Mouse (Mus musculus): ENCODE measurements at regions not wholly inside any gene's neighbourhood (a gene's known extent, or its start where the extent isn't known, plus 50 kb on each side); places are given as distances from the start of the nearest gene placed in this dataset.
A peak's percentile ranks its signal among the peaks of the same experiment; 100 is the strongest.

DNA sequence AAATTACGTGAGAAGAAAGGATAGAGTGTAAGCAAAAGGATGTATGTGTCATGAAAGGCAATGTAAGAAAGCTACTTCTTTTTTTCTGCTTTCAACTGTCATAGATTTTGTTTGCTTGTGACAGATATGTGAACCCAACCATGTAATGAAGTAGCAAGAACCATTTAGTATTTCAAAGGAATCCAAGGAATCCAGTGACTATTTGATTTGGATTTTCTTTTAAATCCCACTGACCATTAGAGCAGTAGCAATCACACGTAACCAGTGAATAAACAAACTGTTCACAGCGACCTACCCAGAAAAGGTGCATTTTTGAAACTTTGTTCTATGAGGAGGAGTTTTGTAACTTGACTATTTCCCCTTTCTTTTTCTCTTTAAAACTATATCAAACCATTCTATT is 981.2 kb upstream of the Luzp2 start:
- DNase-seq, result no peak

DNA sequence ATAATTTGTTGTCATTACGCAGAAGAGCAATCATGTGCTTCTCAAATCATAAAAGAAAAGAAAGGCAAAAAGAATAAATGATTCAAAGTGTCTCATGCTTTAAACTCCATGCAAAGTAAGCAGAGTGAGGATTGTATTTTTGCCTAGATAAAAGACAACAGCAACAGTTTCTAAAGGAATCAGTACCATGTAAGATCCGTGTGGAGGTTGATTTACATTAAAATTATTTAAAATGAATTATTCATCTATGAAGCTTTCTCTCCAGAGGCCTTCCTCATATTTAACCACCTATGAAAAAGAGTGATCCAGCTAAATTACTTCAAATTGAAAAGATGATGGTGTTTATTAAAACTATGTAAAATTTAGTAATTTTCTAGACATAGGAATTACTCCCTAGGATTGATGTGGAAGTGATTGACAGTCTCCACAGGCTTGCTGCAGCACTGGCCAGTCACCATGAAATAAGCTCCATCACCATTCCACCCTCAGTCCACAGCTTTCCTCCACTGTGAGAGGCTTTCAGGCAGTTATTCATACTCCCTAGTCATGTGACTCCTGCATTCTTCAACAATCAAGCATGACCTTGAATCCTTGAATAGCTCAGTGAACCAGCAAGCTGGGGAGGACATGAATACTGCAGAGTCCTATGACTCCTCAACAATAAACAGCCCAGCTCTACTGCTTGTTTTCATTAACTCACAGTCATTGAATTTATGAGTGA is 962.7 kb upstream of the Luzp2 start:
- DNase-seq, result peak; percentile 7

DNA sequence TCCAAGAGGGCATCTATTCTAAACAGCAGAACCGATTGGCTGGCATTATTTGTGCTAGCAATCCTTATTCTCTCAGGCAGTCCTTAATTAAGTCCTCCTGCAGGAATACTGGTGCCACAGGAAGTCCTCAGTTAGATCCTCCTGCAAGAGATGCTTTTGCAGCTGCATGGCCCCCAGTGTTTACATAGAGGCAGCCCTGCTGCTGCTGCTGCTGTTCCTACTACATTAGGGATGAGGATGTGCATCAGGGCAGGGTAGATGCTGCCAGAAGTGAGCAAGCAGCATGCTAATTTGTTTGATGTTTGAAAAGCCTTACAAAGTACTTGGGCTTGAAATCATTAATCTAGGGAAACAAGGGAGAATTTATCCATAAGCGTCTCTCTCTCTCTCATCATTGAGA is 922.3 kb upstream of the Luzp2 start:
- DNase-seq, result no peak

DNA sequence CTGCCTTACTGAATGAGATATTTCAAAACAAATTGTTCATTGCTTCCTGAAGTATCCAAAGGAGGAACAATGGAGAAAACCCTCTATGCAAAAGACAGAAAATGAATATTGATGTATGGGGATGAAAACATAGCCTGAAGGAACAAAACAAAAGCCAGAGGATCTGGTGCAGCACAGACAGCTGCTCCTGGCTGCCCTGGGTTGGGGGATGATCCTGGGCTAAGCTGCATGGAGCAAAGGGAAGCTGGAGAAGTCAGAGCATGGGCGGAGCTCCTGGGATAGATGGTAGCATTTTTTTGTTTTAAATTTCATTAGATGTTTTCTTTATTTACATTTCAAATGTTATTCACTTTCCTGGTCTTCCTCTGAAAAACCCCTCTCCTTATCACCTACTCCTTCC is 879.6 kb upstream of the Luzp2 start:
- DNase-seq, result no peak

DNA sequence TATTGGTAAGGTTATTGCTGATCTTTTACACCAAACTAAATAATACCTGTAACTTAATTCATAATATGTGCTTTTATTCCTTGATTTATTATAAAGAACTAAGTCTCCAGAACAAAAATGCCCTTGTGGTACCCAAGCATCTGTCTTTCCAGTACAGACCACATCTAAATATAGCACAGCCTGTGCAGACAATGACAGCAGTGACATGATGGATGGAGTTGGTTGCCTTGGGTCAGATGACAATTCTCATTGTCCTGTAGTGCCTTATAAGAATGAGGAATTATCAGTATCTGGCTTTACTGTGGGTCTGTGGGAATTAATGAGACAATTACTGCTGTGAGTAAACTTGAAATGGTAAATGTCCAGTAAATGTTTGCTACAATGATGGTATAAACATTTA is 859.8 kb upstream of the Luzp2 start:
- DNase-seq, result no peak

DNA sequence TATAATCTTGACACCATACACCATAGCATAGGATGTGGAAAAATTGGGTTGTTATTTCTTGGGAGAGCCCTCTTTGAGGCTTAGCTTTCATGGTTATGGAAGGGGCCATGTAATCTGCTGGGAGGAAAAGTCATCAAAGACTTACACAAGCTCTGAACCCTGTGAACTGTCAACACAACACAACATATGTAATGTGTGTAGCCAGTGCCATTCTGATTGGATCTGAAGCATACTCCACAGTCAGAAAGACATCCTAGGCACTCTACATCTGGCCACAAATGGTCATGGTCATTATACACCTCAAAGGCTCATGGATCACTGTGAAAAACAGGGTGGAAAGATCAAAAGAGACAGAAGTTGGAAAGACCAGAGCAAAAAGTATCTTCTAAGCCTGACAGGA is 839.3 kb upstream of the Luzp2 start:
- no peak for DNase-seq

DNA sequence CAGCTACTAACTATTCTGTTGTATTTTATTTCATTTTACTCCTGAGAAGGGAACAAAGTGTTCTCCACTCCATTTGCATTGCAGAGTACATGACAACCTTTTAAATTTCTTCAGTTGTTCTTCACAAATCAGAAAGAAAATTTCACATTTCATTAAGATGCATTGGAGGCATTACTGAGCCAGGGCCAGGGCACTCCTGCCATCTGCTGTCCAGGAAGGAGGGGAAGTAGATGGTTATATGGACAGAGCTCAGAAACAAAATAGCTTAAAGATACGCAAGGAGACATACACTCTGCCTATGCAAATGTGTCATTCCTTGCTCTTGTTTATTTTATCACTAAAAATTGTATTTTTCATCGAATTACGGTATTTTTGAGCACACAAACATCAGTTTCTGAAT is 826.6 kb upstream of the Luzp2 start:
- peak; percentile 3 for DNase-seq

Measured in retina, postnatal 1 day (tissue).